Mouse (Mus musculus) megakaryocyte-erythroid progenitor cell, adult 5-6 weeks (primary cell): ENCODE measurements around the gene Dnase2b. TPM values are rescaled to one million over a fixed set of nuclear protein-coding genes. Genes with fewer than 3 reads are reported as not detected.
A peak's percentile ranks its signal among the peaks of the same experiment; 100 is the strongest.

Experiments
- ATAC-seq: replicated peaks from 2 replicates; pipeline ENCODE4 v1.8.0; 2016; ENCODE audit warnings: mild to moderate bottlenecking, inconsistent platforms; ENCODE audit not compliant: severe bottlenecking, poor library complexity, low FRiP score, low TSS enrichment
- total RNA-seq, 2 experiments: library from RNA; stranded (forward) in 1 of 2; stranded (reverse) in 1 of 2; fragments of 200-1000, 215-1000 nt in 1 of 2; fragments of >200 nt in 1 of 2; fragmentation: Nextera tagmentation in 1 of 2; gene quantifications; 2 replicates each; pipeline ENCODE4 v1.2.3; 2014 to 2017

The Dnase2b gene
- total RNA-seq (2014; fragmentation: Nextera tagmentation), result not detected in 2 replicates
- not detected in 2 replicates for total RNA-seq (2017)

DNA sequence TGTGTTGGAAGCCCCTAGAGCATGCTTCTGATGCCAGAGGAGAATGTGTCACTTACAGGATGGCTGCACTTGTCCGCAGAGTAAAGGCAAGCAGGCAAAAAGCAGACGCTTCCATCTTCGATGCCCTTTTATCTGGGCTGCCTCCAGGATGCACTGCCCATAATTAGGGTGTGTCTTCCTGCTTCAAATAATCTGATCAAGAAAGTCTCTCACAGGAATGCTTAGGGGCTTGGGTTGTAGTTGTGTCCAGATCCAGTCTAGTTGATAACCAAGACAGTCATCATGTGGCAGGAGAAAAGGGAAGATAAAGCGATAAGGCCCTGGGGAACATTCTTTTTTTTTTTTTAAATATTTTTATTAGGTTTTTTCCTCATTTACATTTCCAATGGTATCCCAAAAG lies at the start of gene Dnase2b:
Gene Dnase2b (minus strand): TSS at position 101 of the 400 bp plus-strand sequence.
- ATAC-seq, result 0 out of 2 replicates have a peak, but pooled peaks have one; percentile 28

DNA sequence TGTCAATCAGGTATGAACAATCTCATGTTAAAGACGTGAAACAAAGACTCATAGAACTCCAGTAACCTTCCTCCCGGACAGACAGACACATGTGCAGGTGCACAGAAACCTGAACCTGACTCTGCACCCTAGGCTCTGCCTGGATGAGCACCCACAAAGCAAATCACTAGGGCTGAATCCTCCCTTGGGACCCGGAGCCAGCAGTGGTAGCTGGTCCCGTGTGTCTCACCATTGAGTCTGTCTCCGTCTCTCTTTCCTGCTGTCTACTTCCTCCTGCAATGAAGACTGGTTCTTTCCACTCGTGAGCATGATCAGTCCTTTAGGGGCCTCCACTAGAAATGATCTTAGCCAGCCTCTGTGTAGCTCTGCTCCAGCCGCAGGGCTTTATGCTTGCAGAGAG lies 46.5 kb upstream of the Dnase2b start:
- ATAC-seq, result no peak

DNA sequence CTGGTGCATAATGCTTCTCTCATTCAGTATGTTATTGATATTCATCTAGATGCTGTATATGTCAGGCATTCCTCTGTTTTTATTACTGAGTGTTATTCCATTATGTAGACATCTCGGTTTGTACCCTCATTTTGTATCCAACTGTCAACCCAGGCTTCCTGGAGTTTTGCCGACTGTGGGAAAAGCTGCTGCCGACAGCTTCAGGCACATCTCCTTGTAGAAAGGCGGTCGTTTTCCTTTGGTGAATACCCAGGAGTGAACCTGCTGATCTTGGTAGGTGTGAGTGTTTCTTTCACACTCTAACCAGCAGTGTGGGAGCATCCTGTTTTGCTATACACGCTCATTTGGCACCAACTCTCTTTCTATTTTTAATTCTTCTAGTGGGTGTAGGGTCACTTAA lies 45.6 kb upstream of the Dnase2b start:
- ATAC-seq, result no peak

DNA sequence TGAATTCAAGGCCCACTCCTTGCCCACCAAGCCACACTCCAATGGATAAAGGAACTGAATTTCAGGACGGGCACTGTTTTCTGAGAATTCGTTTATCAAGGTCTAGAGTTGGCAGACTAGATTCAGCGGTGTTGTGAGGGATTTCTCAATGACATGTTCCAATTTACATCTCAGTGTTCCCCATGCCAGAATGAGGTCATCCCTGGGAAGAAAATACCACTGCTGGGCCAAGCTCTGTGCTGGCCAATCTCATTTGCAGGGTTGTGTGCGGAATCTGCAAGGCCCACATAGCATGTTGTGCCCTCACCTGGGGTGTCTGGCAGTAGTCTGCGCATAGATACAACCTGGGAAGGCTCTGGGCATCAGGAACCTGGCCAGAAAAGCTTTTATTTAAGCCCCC lies 43.9 kb upstream of the Dnase2b start:
- no peak for ATAC-seq

DNA sequence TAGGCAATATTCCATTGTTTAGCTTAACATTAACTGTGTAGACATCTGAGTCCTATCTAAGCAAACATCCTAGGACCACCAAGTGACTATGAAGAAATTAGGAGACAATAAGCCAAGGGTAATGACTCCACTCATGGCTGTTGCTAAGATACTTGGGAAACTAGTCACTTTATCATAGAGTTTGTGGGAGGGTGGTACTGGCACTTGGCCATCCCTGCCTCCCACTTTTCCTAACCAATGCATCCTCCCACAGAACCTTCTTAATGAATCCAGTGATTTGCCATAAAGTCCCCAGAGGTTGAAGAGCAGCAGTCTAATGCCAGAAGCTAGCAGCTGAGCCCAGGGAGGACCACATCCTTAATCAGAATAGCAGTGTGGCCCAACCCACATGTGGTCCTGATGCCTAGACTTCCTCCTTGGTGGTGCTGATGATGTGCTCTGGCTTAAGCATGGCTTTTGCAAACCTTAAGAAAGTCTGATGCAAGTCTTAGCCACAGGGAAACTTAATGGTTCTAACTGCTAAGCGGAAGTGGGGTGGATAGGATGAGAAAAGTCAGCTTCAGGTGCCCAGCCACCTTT lies 42.8 kb upstream of the Dnase2b start:
- ATAC-seq, result no peak

DNA sequence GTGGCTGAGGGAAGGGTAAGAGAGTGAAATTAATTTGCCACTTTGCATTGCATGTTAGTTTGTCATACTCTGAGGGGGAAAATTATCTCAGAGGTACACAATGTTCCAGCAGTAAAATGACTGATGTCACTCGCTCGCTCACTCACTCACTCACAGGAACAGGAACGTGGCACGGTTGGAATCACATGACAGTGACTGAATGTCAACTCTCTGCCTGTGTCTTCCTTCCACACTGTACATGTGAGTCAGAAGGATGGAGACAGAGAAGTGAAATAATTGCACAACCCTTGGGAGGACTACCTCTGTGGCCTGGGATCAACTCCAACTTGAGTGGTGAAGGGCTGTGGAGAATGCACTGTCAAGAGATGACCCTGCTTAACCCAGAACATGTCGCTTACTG lies 42.0 kb upstream of the Dnase2b start:
- no peak for ATAC-seq

DNA sequence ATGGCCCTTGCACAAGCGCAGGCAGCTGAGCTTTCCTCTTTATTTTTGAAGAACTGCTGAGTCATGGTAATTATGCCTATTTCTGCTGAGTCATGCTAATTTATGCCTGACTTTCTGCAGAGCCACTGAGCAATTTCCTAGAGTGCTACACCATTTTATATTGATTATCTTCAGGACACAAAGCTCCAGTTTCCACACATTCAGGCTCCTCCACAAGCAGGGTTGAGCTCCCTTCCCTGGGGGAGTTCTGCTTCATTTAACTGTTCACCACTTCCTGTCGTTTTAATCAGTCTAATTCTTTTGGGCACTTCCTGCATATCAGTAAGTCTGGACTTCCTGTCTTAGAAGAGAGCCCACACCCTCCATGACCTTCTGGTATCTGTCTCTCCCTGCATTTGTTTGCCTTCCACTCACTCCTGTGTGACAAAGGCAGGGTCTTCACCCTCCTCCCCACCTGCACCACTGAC lies 39.7 kb upstream of the Dnase2b start:
- peak; percentile 38 for ATAC-seq

DNA sequence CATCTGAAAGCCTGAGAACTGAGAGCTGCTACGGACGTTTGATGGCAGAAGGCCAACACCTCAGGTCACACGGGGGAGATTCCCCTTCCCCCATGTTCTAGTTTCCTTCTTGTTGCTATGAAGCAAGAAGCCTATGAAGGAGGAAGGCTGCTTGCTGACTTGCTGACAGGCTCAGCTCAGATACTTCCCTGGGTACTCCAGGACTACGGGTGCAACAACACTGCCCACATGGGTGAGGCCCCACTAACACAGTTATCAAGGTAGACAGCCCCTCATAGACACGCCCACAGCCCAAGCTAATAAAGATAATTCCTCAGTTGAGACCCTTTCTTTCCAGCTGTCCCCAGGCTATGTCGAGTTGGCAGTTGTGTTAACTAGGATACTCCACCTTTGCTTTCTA lies 38.3 kb upstream of the Dnase2b start:
- ATAC-seq, result peak; percentile 80

DNA sequence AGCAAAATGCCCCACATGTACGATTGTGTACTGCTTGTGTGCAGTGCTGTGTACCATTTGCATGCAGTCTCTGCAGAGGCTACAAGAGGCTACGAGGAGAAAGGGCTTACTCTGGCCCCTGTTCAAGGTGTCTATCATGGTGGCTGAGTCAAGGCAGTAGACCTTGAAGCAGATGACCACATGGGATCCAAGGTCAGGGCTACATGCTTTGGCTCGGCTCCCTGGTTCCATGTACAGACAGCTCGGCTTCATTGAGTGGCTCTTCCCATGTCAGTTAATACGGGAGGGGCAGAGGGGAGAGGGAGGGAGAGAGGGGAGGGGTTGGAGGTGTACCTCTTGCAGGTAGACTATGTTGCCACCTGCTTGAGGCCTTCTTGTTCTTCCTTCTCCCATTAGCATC lies 37.0 kb upstream of the Dnase2b start:
- no peak for ATAC-seq

DNA sequence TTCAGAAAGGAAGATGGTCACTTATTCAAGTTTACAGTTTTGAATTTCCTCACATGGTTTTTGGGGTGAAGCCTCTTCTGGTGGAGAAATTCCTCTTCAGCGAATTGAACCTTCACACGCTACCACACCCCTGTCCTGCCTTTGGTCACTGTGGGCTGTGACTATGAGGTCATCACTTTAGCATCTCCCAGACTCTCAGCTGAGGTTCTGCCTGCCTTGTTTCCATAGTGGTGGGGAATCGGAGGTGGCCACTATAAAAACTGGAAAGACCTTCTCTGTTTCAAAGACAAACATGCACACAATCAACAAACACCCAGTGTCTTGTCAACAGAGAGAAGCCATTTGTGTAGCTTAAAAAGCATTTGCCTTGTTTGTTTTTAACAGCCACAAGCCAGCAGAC lies 35.8 kb upstream of the Dnase2b start, which contains the start of gene 4930503B20Rik:
Gene 4930503B20Rik (minus strand): TSS at position 101 of the 400 bp plus-strand sequence.
- no peak for ATAC-seq

DNA sequence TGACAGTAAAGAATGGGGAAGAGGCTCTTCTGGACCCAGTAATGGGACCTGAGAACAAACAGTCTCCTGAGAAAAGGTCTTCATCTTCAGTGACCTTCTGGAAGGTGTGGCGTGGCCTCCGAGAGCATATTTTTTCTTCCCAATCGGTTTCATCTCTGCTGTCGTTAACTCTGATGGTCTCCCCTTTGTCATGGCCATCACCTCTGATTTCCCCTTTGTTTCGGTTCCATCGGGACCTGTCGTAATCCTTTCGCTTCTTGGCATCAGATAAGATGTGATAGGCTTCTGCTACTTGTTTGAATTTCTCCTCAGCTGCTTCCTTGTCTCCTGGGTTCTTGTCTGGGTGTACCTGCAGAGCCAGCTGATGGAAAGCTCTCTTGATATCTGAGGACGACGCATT lies 35.3 kb upstream of the Dnase2b start:
- no peak for ATAC-seq

DNA sequence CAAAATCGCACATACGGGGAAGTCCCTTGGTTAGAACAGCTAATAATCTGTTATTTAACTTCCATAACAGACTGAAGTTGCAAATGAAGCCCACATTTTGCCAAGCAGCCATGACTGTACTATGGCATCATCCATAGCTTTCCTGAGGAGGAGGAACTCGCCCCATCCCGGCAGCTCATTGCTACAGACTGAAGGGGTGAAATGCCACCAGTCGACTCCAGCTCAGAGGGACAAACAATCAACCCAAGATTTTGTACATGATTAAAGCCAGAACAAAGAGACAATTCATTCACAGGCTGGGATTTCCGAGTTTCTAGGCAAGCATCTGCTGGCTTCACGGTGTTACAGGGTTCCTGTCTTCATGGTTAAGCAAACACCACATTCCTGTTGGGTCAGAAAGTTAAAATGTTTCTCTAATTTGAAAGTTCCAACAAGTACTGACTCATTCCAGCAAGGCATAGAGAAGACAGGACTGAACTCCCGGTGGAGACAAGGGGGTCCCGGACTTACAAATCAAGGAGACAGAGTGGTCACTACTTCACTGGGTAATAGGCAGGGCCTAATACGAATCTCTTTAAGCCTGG lies 34.0 kb upstream of the Dnase2b start:
- ATAC-seq, result no peak

DNA sequence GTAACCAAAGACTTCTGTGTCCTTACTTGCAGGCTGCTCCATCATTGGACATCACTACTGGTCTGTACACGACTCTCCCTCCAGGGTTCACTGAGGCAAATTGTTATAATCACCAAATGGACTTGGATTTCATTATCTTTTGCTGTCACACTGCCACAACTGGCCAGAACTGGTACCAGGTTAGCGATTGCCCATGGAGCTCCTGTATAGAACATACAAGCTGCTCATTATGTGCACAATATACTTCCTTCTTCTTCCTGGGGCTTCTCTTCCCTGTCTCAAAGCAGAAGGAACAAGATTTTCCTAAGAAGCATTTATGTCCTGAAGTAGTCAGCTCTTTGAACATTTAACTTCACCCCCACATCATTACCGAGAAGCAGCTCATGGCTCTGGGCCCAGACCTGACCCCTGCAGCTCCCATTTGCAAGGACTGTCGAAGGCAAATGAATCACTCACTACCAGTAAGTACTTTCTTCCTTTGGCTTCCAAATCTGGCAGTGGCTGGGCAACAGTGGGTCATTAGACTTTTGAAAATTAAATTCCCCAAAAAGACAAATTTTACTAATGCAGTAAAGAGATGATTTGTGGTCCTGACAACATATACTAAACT lies 26.5 kb upstream of the Dnase2b start:
- no peak for ATAC-seq

DNA sequence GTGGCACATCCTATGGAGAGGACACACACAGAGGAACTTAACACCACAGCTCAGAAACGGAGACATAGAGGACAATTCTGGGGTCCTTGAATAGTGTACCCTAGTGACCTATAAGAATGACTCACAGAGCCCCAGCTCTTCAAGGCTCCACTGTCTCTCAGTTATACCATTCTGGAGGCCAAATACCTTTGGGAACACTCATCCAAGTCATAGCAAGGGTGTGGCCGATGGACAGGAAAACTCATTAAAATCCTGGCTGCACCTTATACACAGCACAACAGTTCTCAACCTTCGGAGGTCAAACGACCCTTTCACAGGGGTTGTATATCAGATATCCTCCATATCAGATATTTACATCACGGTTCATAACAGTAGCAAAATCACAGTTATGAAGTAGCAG lies 17.1 kb upstream of the Dnase2b start:
- ATAC-seq, result no peak

DNA sequence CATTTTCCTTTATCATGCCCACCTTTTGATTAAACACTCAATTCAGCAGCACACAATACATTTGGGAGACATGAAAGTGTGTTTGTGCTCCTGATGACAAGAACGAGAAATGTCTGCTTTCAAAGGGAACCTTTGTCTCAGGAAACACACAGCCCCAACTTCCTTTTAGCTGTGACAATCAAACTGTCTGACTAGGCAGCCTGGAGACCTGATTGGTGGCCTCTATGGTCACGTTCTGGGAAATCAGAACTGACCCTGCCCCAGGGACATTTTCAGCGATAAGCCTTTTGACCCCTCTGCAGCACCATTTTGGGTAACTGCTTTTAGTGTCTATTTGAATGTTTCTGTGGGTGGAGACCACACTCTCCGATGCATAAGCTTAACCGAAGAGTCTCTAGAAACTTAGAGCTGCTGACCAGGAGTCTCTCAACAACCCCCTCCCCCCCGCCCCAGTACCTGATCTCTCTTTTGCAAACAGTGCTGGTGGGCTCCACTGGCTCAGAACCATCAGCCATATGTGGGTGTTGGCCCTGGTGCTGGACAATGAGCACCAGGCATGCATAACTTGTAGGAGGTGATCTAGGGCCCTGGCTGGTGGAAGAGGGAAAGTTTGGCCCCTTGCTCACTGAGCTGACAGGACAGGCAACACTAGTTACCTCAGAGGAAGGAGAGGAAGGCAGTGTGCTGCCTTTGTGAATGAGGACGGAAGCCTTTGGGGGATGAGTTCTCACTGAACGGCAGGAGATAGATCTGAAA lies 13.0 kb upstream of the Dnase2b start:
- ATAC-seq, result no peak

DNA sequence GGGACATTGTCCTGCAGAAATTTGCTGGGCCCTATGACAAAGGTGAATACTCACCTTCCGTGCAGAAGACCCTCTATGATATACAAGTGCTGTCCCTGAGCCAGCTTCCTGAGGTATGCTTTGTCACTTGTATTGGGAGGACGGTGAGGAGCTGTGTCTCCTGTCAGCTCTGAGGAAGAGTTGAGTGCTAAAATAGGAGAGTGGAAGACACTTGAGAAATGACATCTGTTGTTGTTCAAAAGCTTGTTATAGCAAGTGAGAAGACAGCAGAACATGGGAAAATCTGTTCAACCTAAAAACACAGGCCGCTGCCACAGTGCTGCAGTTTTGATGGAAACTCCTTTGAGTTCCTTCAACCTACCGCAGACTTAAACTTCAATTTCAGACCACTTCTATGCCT lies 10.4 kb upstream of the Dnase2b start:
- ATAC-seq, result no peak

DNA sequence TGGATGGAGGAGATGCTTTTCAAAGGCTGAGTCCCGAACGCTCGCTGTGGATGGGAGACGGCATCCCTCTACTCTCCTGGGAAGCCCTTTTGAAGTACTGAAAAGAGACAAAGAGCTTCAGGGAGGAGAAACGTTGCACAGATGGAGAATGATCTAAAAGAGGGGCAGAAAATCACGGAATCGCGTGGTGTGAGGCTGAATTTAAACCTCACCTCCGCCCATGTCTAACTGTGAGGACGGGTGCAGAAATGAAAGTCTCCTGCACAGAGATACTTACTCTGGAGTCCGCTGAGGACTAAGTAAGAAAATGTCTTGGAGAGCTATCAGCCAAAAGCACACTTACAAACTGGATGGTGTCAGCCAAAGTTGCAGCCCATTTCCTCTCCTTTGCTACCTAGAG lies 6.6 kb upstream of the Dnase2b start:
- ATAC-seq, result no peak

DNA sequence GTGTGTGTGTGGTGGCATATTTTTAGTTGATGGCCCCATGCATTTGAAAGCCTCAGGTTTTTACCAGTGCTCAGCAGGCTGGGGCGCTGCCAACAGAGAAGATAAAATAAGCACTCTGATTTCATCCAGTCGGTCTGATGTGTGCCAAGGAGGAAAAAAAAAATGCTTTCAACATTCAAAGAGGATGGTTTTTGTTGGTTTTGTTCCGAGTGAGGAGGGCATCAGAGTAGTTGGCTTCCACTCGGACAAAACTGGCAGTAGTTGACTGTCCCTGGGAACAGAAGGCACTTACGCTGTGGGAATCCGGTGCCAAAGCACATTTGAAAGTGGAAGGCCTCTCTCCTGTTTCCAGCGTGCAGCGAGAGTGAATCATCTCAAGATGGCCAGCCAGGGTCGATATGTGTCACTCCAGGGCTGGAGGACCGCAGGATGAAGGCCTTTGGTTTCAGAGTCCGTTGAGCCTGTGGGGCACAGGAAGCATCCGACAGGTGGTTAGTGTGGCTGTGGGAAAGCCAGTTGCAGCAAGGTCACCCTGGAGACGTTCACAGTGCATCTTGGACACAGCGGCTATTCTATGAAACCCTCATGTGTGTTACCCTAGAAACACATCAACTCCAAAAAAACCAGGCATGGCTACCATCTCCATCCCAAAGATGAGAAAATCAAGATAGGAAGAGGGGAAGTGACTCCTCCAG lies 5.3 kb upstream of the Dnase2b start:
- no peak for ATAC-seq

DNA sequence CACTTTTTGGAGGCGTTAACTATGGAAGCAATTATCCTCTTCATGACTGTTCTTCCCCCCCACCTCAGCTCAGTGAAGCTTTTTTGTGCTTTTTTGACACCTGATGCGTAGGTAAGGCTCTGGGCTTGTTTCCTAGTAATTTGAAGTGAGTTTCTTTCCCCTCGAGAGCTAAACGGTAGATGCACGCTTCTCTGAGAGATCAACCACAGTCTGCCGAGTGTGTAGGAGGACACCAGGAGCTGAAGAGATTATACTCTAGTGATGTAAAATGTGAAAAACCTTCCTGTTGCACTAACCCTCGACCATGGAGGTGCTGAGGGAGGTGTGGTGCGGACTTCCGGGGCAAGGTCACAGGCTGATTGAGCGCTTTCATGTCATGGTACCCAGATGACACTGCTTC lies 4.7 kb upstream of the Dnase2b start:
- ATAC-seq, result no peak

DNA sequence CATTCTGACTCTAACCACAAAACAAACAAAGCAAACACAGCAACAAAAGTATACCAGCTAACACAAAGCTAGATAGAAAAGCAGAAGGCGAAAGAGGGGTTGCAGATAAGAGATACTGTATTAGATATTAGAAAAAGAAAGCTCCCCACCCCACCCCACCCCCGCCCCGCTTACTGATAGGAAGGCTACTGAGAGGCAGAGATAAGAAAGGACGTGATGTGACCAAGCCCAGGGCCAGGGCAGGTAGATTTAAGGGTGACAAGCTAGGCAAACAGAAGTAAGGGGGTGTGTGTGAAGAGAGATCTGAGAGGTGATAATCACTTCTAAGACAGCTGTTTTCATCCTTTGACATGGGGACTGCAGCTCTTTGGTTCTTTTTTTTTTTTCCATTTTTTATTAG lies 3.0 kb upstream of the Dnase2b start:
- ATAC-seq, result 0 out of 2 replicates have a peak, but pooled peaks have one; percentile 36
